Mouse (Mus musculus) erythroid progenitor cell, adult 5-6 weeks (primary cell): Measurements from ENCODE around the gene Rpp30. TPM values are rescaled to one million over a fixed set of nuclear protein-coding genes. Genes with fewer than 3 reads are reported as not detected.

Experiments used
- ATAC-seq: replicated peaks from 2 replicates; pipeline ENCODE4 v1.8.0; 2016; ENCODE audit warnings: moderate number of reproducible peaks, mild to moderate bottlenecking, moderate TSS enrichment, inconsistent platforms; ENCODE audit not compliant: poor library complexity, low FRiP score, severe bottlenecking
- total RNA-seq, 2 experiments: library from RNA; stranded (forward) in 1 of 2; stranded (reverse) in 1 of 2; fragments of 150-400 nt in 1 of 2; fragments of 186-747, 209-891 nt in 1 of 2; gene quantifications; 2 replicates each; pipeline versions ENCODE4 v1.2.3 to v1.2.4; 2015 to 2017; ENCODE audit warnings: low replicate concordance in 2 of 2

Rpp30 gene
- total RNA-seq, 2 experiments from 2014 or later = 14.8 to 36.5 TPM

DNA sequence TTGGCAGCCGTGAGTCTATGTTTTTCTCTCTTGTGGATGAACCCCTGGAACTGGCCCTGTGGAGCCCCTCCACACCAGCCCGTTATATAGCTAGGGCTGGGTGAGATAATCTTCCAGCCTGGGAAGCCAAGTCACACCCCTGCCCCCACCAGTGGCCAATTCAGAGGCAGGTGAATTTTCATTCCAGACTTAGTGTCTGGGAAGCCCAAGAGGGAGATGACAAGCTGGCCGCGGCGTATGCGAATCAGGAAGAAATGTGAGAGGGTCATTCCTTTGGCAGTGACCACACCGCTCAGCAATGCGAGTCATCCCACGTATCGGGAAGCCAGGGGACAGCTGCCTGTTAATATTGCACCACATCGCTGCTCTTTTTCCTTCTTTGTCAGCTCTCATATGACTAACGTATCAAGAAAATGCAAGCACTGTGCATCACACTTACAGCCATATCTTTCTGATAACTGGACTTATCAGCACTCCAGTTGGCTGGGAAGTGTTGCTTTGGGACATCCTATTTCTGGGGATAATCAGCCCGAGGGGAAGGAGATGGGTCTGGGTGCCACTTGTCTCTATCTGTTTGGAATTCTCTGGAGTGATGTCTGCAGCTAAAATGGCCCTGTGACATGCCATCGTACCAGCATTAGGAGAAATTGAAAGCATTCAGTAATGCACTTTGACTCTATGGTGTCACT is 36.4 kb downstream of the Rpp30 start, which contains the start of gene Ankrd1:
Gene Ankrd1 (minus strand): TSS at position 317 of the 689 bp plus-strand sequence.
- ATAC-seq = no peak

DNA sequence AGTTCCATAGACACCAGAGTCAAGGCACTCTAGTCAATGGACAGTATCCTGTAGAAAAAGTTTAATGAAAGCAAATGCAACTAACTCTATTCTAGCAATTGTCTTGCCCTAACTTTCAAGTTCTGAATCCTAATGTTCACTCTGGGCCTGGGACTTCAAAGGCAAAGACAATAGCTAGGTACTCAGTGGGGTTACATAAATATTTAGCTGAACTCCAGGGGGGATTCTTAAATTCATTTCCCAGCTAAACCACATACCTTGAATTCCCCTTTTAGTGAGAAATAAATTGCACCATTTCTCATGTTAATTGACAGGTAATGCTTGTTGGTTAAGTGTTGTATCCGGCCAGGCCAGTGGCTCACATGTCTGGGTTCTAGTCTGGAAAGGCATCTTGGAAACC is 40.7 kb downstream of the Rpp30 start:
- no peak for ATAC-seq

DNA sequence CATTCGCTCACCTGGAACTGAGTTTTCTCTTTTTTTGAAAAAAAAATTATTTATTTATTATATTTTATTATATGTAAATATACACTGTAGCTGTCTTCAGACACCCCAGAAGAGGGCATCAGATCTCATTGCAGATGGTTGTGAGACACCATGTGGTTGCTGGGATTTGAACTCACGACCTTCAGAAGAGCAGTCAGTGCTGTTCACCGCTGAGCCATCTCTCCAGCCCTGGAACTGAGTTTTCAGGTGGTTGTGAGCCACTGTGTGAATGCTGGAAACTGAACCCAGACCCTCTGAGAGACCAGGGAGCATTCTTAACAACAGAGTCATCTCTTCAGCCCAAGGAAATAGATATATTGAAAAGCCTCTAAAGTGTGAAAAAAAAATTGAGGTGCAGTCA is 44.9 kb downstream of the Rpp30 start:
- ATAC-seq = no peak

DNA sequence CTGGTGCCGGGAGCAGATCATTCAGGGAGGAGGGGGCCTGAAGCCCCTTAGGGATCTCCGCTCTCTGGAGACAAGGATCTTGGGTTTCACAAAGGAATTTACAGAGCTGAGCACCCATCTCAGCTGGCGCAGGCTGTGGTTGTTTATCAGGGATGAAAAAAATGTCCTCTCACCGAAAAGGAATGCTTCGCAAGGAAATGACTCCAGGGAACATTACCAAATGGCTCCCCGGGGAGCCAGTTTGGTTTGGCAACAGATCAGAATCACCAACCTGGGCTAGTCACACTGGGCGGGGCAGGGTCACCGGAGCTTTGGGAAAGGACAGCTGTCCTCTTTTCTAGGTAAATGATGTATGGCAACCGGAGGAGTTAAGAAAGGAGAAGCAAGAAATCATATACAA is 45.7 kb downstream of the Rpp30 start:
- no peak for ATAC-seq

DNA sequence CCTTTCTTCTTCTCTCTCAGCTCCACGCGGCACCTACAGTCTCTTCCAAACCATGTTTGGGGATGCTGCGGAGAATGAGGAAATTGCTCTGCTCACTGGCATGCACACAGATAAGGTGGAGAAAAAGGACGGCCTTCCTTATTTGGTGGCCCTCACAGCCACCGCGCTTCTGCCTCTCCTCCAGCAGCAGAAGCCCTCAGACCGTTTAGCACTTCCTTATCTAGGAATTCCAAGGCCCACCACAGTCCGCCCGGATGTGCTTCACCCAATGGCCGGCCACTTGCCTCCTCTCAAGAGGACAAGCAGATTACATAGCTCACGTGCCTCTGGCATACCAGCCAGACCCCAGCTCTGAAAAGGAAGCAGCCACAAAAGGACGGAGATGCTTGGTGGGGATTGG is 46.1 kb downstream of the Rpp30 start:
- ATAC-seq = no peak

DNA sequence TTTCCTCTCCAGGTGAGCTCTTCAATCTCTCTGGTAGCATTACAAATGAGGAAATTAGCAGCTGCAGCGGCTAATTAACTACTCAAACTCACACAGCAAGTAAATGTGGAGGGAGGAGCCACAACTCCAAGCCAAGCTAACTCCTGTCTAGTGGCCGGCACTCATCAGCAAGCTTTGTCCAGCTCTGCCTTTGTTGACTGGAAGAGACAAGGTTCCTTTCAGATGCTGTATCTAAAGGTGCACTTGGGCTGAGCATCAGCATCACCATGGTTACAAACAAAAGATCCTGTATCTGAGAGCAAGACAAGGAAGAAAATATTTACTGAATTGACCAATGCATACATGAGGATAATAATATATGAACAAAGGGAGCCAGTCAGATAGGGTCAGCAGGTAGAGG is 46.7 kb downstream of the Rpp30 start:
- ATAC-seq = no peak

DNA sequence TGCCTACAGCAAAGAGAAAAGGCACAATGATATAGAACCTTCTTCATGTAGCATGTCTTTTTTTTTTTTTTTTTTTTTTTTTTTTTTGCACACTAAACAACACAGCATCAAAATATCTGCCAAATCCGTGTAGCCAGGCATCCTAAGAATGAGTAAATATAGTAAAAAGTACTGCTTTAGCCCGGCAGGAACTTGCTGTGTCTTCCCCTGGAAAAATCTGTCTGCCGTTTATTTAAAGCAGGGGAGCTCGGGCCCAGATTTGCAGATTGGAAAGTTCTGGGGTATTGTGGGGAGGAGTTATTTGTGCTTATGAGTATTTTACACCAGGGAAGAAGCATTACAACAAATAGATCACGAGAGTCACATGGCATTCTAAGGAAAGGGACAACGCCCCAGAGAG is 48.5 kb downstream of the Rpp30 start:
- no peak for ATAC-seq

DNA sequence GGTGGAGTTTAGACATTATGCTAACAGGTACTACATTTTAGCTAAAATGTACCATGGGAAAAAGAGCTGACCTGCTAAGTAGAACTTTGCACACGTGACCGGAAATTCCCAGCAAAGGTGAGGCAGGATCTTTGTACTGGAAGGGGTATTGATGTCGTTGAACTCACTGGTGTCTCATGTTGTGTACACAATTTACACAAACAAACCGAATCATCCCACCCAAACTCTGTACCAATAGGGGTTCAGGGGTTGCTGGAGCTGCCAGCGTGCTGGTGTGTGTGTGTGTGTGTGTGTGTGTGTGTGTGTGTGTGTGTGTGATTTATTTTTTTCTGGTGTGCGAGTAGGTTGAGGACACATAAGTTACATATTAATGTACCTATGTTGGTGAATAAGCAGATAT is 49.5 kb downstream of the Rpp30 start:
- no peak for ATAC-seq

DNA sequence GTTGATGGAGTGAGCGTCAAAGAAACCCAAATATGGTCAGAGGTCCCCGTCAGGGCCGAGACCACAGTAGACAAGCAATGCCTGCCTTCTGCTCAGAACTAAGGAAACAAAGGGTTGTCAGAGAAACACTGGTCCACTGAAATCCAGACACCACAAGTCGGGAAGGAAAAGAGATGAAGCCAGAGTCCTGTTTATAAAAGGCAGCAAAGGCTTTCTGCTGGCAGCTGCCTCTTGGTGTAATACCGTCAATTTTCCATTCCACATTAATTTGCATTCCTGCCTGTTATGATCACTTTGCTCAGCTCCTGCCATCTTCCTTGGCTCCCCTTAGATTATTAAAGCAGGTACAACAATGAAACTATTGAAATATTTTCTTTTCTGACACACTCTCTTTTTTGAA is 50.2 kb downstream of the Rpp30 start:
- ATAC-seq = no peak

DNA sequence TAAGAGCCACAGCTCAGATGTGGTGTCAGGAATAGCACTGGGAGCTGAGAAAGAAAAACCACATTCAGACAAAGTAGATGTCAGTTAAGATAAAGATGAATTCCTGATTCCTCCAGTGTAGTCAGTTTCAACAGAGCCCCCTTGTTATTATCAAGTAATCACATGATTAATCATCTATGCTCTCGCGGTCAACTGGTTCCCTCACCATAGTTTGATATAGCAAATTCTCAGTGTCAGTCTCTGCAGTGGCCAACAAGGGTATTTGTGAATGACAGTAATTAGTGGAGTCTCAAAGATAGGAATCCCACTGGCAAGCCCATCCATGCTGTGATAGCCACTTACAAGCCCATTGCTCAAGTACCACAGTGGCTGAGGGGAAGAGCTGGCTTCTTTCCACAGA is 60.1 kb downstream of the Rpp30 start:
- ATAC-seq = no peak

DNA sequence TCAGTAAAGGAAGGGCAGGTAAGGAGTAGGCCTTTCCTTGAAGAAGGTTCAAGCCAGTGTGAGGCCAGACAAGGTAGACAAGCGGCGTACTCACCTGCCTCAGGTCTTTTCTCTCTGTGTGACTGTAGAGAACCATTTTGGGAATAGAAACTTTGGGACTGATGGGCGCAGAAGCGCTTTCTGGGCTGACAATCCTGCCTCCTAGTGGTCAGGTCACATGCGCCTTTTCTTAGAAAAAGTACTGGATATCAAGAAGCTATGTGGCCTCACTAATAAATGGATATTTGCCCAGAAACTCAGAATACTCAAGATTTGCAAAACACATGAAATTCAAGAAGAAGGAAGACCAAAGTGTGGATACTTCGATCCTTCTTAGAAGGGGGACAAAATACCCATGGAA is 65.1 kb downstream of the Rpp30 start:
- no peak for ATAC-seq

DNA sequence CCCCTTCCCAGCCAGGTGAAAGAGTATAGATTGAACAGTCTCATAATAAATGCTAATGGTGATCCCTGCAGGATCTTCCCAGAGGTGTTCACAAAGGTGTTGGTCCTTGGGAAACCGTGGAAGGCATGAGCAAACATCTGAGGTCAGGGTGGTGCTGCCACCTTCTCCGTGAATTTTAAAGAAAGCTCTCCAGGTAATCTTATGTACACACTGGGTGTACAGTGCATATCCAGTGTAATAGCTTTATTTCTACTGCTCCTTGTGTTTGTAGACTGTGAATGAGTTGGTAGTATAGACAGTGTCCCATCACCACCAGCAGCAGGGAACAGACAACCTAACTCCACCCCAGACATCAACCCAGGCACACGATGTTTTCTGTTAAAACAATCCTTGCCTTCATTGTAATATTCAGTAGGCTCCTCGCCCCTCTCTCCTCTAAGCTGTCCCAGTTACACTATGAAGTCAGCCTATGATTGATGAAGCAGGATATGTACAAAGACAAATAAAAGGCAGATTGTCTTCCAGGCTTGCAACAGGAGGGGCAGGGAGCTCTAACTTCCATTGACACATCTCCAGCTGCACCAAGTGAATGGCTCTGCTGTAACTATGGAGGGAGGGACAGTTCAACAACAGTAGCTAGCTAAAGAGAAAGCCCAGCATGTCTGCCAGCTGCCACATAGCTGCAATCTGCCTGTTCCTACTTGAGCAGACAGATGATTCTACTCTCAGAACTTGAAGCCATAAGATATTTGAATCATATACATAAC is 66.9 kb downstream of the Rpp30 start:
- no peak for ATAC-seq

Other genes with a start within 250 kb of the Rpp30 start
- gene Htr7, start 26.2 kb upstream of the Rpp30 start, total RNA-seq (2015; ENCODE audit: low replicate concordance) = not detected in 2 replicates
- gene Htr7, start 26.2 kb upstream of the Rpp30 start, total RNA-seq (2017; ENCODE audit: low replicate concordance) = not detected in 2 replicates
- not detected in 2 replicates for gene Ankrd1, start 36.4 kb downstream of the Rpp30 start, total RNA-seq (2015; ENCODE audit: low replicate concordance)
- not detected in 2 replicates for gene Ankrd1, start 36.4 kb downstream of the Rpp30 start, total RNA-seq (2017; ENCODE audit: low replicate concordance)